Mouse (Mus musculus) kidney, embryonic 16.5 days (tissue): ENCODE data around the gene Zfp385b. TPM values are rescaled to one million over a fixed set of nuclear protein-coding genes. Genes with fewer than 3 reads are reported as not detected.
A peak's percentile ranks its signal among the peaks of the same experiment; 100 is the strongest.

ENCODE experiments used
- ATAC-seq: fragments of 200-750 bp; cut with Nextera tagmentation; 2 replicates; pipeline ENCODE4 v1.8.0; 2017; ENCODE audit warnings: moderate TSS enrichment; ENCODE audit not compliant: low FRiP score, low TSS enrichment
- H3K27ac ChIP-seq: fragments of 300-500 bp; sonication (generic); 2 replicates; pipeline ENCODE4 v1.5.1; 2014; ENCODE audit warnings: low read length
- H3K27me3 ChIP-seq: fragments of 300-500 bp; sonication (generic); 2 replicates; pipeline ENCODE4 v1.6.1; 2014; ENCODE audit warnings: low read length, control low read depth, mixed read lengths; ENCODE audit not compliant: insufficient read depth
- H3K36me3 ChIP-seq: fragments of 300-500 bp; sonication (generic); 2 replicates; pipeline ENCODE4 v1.6.1; 2014; ENCODE audit warnings: low read length, control low read depth, mixed read lengths; ENCODE audit not compliant: insufficient read depth
- H3K4me1 ChIP-seq: fragments of 300-500 bp; sonication (generic); 2 replicates; pipeline ENCODE4 v1.6.1; 2014; ENCODE audit warnings: low read length, control low read depth, mixed read lengths; ENCODE audit not compliant: insufficient read depth
- H3K4me2 ChIP-seq: fragments of 300-500 bp; sonication (generic); replicated peaks from 2 replicates; pipeline ENCODE4 v1.6.1; 2014; ENCODE audit warnings: low read depth, low read length
- H3K4me3 ChIP-seq: fragments of 300-500 bp; sonication (generic); 2 replicates; pipeline ENCODE4 v1.5.1; 2014; ENCODE audit warnings: mild to moderate bottlenecking, low read length
- H3K9ac ChIP-seq: fragments of 300-500 bp; sonication (generic); replicated peaks from 2 replicates; pipeline ENCODE4 v1.6.1; 2014; ENCODE audit warnings: low read length
- H3K9me3 ChIP-seq: fragments of 300-500 bp; sonication (generic); 2 replicates; pipeline ENCODE4 v1.6.1; 2016; ENCODE audit warnings: low read length, control low read depth
- WGBS: fragments of 180-500 bp; shearing (Covaris S2); extraction: QIAGEN DNeasy Blood & Tissue Kit; methylation state at CpG from one replicate; pipeline ENCODE4 v1.1.7; 2014; 5-methylcytosine and 5-hydroxymethylcytosine counted together
- polyA plus RNA-seq: library from polyadenylated mRNA; unstranded; fragments of >200 nt; fragmentation: Nextera tagmentation; extraction: Ambion mirVana; gene quantifications from 2 replicates; pipeline ENCODE4 v1.2.1, GENCODE M21; 2015

Gene Zfp385b
- polyA plus RNA-seq, 1 experiment from 2014 or later, result 6.8 TPM

- ATAC-seq, result peak; percentile 46; the same call in 1 of the 2 replicates
- no peaks in the 10 kb centered on the region for H3K27me3 ChIP-seq
- WGBS, result 60% methylated on average over 8 of the region's 8 CpGs
Observed at GRCm38 (mm10) chr2:77476444-77476843, 343.0 kb downstream of the Zfp385b start.

DNA sequence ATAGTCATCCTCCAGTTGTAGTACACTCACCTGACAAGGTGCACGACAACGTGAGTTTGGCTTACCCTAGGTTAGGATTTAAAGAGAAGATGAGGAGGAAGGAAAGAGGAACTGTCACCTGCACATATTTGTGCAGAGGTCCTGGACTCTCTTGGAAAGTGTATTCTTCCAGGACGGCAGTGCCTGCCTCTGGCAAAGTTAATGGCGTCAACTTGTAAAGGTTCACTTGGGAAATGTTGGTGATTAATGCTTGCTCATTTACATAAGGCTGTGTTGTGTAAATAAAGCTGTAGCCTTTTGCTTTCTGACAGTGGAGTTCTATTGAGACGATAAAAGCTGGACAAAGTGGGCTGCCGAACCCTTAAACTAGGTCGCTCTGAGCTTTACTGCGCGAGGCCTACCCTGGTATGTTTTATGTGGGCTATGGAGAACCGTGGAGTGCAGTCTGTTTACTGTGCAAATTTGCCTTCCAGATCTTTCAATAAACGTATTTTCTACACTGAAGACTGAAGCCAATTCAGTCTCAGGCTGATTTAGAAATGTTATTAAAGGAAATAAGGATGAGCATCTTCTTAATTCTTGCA is 347.1 kb downstream of the Zfp385b start:
- no peak for ATAC-seq
- no peak overlapping the region for H3K27ac ChIP-seq
- 85% methylated on average over 11 of the region's 11 CpGs for WGBS
- H3K36me3 ChIP-seq, result no peaks in the 10 kb centered on the region
- no peak overlapping the region for H3K4me3 ChIP-seq
- no peaks in the 10 kb centered on the region for H3K27me3 ChIP-seq
- H3K9me3 ChIP-seq, result peaks cover 6% of the 10 kb centered on the region
- H3K4me2 ChIP-seq, result no peak overlapping the region
- H3K4me1 ChIP-seq, result peaks cover 3% of the 10 kb centered on the region; the same call in 1 of the 2 replicates
- H3K9ac ChIP-seq, result no peak overlapping the region

More at GRCm38 (mm10) chr2:77476444-77476843, 343.0 kb downstream of the Zfp385b start:
- H3K27ac ChIP-seq, result no peak overlapping the region
- peaks cover 3% of the 10 kb centered on the region; the same call in 1 of the 2 replicates for H3K4me1 ChIP-seq
- peaks cover 6% of the 10 kb centered on the region for H3K9me3 ChIP-seq
- no peak overlapping the region for H3K4me3 ChIP-seq
- H3K36me3 ChIP-seq, result no peaks in the 10 kb centered on the region
- no peak overlapping the region for H3K9ac ChIP-seq
- H3K4me2 ChIP-seq, result no peak overlapping the region

GRCm38 (mm10) chr2:77470716-77471115 is 348.7 kb downstream of the Zfp385b start:
- WGBS, result 48% methylated on average over 7 of the region's 7 CpGs
- no peak overlapping the region for H3K4me3 ChIP-seq

GRCm38 (mm10) chr2:77461413-77461812 is 358.0 kb downstream of the Zfp385b start:
- Histone ChIP-seq H3K4me2 (no peak overlapping the region), H3K4me1 (peaks cover 4% of the 10 kb centered on the region; the same call in 1 of the 2 replicates), H3K27me3 (no peaks in the 10 kb centered on the region), H3K4me3 (no peak overlapping the region), H3K9ac (no peak overlapping the region), H3K27ac (no peak overlapping the region), H3K36me3 (no peaks in the 10 kb centered on the region), H3K9me3 (no peaks in the 10 kb centered on the region)
- 84% methylated on average over 10 of the region's 10 CpGs for WGBS
- ATAC-seq, result no peak

More at GRCm38 (mm10) chr2:77470716-77471115, 348.7 kb downstream of the Zfp385b start:
- H3K9me3 ChIP-seq, result peaks cover 6% of the 10 kb centered on the region
- H3K27ac ChIP-seq, result no peak overlapping the region
- no peaks in the 10 kb centered on the region for H3K36me3 ChIP-seq
- no peak overlapping the region for H3K9ac ChIP-seq
- H3K4me1 ChIP-seq, result no peaks in the 10 kb centered on the region
- no peak overlapping the region for H3K4me2 ChIP-seq
- ATAC-seq, result no peak
- no peaks in the 10 kb centered on the region for H3K27me3 ChIP-seq

GRCm38 (mm10) chr2:77460011-77460410 is 359.4 kb downstream of the Zfp385b start:
- Histone ChIP-seq H3K4me1 (peaks cover 6% of the 10 kb centered on the region; the same call in 1 of the 2 replicates), H3K36me3 (no peaks in the 10 kb centered on the region), H3K4me3 (no peak overlapping the region), H3K27me3 (no peaks in the 10 kb centered on the region), H3K9me3 (no peaks in the 10 kb centered on the region), H3K4me2 (no peak overlapping the region), H3K9ac (no peak overlapping the region), H3K27ac (no peak overlapping the region)
- ATAC-seq, result no peak
- 79% methylated on average over 6 of the region's 6 CpGs for WGBS

DNA sequence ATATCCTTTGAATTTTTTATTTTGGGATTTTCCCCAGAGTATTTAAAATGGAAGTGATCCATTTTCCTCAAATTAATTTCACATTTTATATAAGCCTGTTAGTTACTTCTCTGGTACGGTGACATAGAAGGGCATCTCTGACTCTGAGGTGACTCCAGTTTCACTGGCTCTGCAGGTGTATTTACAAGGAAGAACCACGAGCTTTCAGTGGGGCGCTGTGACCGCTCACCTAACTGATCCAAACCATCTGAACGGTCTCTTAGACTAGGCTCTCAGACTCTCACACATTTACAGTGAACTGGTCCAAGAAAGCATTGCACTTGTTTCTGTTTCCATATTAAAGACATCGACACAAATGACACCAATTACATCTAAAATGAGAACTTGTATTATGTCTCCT is 361.0 kb downstream of the Zfp385b start:
- no peaks in the 10 kb centered on the region for H3K9me3 ChIP-seq
- 88% methylated on average over 6 of the region's 6 CpGs for WGBS
- no peak for ATAC-seq

GRCm38 (mm10) chr2:77457120-77457519 is 362.3 kb downstream of the Zfp385b start:
- Histone ChIP-seq H3K4me3 (no peak overlapping the region), H3K9me3 (no peaks in the 10 kb centered on the region), H3K36me3 (no peaks in the 10 kb centered on the region), H3K27me3 (no peaks in the 10 kb centered on the region), H3K4me2 (no peak overlapping the region), H3K9ac (no peak overlapping the region), H3K4me1 (peaks cover 16% of the 10 kb centered on the region), H3K27ac (peak overlapping the region; percentile 84)
- 55% methylated on average over 1 of the region's 1 CpGs for WGBS
- ATAC-seq, result peak; percentile 92

More for the DNA sequence above, 361.0 kb downstream of the Zfp385b start:
- H3K27ac ChIP-seq, result no peak overlapping the region
- no peaks in the 10 kb centered on the region for H3K27me3 ChIP-seq
- H3K4me2 ChIP-seq, result no peak overlapping the region
- no peaks in the 10 kb centered on the region for H3K36me3 ChIP-seq
- H3K4me1 ChIP-seq, result peaks cover 16% of the 10 kb centered on the region
- H3K4me3 ChIP-seq, result no peak overlapping the region
- no peak overlapping the region for H3K9ac ChIP-seq

GRCm38 (mm10) chr2:77456602-77457001 is 362.8 kb downstream of the Zfp385b start:
- Histone ChIP-seq H3K9ac (no peak overlapping the region), H3K4me2 (no peak overlapping the region), H3K4me1 (peaks cover 16% of the 10 kb centered on the region), H3K4me3 (no peak overlapping the region), H3K27ac (peak overlapping the region; percentile 84), H3K9me3 (no peaks in the 10 kb centered on the region), H3K27me3 (no peaks in the 10 kb centered on the region), H3K36me3 (no peaks in the 10 kb centered on the region)
- 41% methylated on average over 4 of the region's 4 CpGs for WGBS
- ATAC-seq, result peak; percentile 80

- Histone ChIP-seq H3K27ac (no peak overlapping the region), H3K4me2 (no peak overlapping the region), H3K9ac (no peak overlapping the region), H3K36me3 (no peaks in the 10 kb centered on the region), H3K4me1 (peaks cover 16% of the 10 kb centered on the region), H3K4me3 (no peak overlapping the region), H3K27me3 (no peaks in the 10 kb centered on the region), H3K9me3 (no peaks in the 10 kb centered on the region)
- no peak for ATAC-seq
- WGBS, result 54% methylated on average over 7 of the region's 7 CpGs
Observed at GRCm38 (mm10) chr2:77454341-77454937, 365.0 kb downstream of the Zfp385b start.

DNA sequence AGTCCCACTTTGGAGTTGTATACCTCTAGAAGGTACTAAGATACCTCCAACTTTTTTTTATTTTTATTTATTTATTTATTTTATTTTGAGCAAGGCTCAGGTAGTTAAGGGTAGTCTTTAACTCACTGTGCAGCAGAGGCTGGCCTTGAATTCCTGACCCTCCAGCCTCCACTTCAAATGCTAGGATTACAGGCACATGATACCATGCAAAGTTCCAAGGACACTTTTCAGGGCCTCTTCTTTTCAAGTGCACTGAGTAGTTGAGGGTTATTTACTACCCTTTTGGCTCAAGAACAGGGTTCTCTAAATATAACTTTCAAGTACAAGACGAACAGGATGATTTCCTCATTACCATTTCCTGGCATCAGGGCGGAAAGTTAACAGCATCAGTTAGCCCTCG is 365.7 kb downstream of the Zfp385b start:
- 31% methylated on average over 3 of the region's 3 CpGs for WGBS
- H3K27me3 ChIP-seq, result no peaks in the 10 kb centered on the region
- no peaks in the 10 kb centered on the region for H3K9me3 ChIP-seq
- no peak for ATAC-seq
- H3K27ac ChIP-seq, result no peak overlapping the region
- no peak overlapping the region for H3K9ac ChIP-seq
- peaks cover 16% of the 10 kb centered on the region for H3K4me1 ChIP-seq
- no peaks in the 10 kb centered on the region for H3K36me3 ChIP-seq
- H3K4me2 ChIP-seq, result no peak overlapping the region
- no peak overlapping the region for H3K4me3 ChIP-seq
